Mouse (Mus musculus): ENCODE data around the gene Arhgap29. TPM values are rescaled to one million over a fixed set of nuclear protein-coding genes. Genes with fewer than 3 reads are reported as not detected.

Gene Arhgap29
- polyA plus RNA-seq (2016; fragmentation: Nextera tagmentation; extraction: Ambion mirVana): 68.3 and 92.7 TPM in 2 replicates

DNA sequence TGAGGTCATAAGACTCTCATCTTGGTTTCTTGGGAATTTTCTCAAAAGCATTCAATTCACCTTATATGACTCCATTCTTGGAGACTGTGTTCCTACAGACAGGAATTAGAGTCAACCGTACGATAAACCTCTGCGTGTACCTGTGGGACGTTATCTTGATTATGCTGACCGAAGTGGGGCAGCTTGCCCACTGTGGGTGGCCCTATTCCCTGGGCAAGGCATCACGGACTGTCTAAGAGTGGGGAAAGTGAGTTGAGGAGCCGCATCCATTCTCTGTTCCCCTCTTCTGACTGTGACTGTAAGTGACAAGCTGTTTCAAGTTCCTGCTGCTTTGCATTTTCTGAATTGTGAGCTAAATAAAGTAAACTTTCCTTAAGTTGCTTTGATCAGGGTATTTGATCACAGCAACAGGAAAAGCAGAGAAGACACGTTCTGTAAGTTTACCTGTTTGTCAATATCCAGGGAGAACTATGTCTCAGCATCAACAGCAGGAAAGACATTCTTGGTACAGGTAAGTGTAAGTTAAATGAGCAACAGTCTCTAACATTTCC, at the start of gene Arhgap29:
Arhgap29 (plus strand) TSS at position 501 of the 551 bp plus-strand sequence.
- Histone ChIP-seq H3K27ac (peak within 1 kb of the TSS; percentile 96), H3K4me1 (no peaks in the 10 kb centered on the region), H3K4me3 (peak within 1 kb of the TSS; percentile 95), H3K9me3 (no peaks in the 10 kb centered on the region), H3K27me3 (ENCODE audit: insufficient read depth, poor library complexity, severe bottlenecking) (no peaks in the 10 kb centered on the region), H3K36me3 (peaks cover 8% of the 10 kb centered on the region)
- WGBS: 91% methylated on average over 8 of the region's 8 CpGs
- DNase-seq (ENCODE audit: low spot score): peak; percentile 52

DNA sequence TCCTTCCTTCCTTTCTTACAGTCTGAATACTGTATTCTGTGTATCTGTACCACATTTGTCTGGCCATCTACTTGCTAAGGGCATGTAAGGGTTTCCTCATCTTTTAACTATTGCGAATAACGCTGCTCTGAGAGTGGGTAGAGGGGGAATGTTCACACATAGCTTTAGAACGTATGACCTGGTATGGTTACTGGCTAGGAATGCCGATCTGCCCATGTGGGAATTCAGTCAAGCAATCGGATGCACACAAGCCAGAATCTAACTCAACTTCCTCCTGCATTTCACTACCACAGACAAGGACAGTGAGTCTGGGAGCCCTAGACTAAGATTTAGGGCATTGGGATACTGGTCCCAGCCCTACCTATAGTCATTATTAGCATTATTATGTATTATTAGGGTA, 49.6 kb upstream of the Arhgap29 start:
- DNase-seq (ENCODE audit: low spot score): no peak
- Histone ChIP-seq H3K27me3 (ENCODE audit: insufficient read depth, poor library complexity, severe bottlenecking) (no peaks in the 10 kb centered on the region), H3K36me3 (no peaks in the 10 kb centered on the region), H3K27ac (no peak overlapping the region), H3K4me3 (no peak overlapping the region), H3K9me3 (no peaks in the 10 kb centered on the region), H3K4me1 (peaks cover 45% of the 10 kb centered on the region)
- 76% methylated on average over 5 of the region's 5 CpGs for WGBS

DNA sequence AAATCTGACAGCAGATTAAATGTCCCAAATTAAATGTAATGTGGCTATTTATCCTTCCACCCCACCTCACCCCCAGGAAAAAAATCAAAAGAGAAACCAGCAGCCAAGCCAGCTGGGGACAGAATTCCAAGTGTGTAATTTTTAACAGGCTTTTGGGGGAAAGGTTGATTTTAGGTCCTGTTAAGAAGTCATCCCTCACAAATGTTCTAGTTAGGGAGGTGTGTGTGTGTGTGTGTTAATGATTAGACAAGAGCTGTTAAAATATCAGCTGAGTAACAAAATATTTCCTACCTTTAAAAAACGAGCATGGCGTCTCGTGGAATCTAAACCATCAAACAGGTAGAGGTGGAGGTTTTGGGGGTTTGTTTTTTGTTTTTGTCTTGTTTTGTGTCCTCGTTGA, 49.1 kb upstream of the Arhgap29 start:
- no peak for DNase-seq (ENCODE audit: low spot score)
- 76% methylated on average over 4 of the region's 4 CpGs for WGBS
- Histone ChIP-seq H3K4me3 (no peak overlapping the region), H3K27ac (0 out of 2 replicates have a peak overlapping the region, but pooled peaks have one; percentile 36), H3K36me3 (no peaks in the 10 kb centered on the region), H3K27me3 (ENCODE audit: insufficient read depth, poor library complexity, severe bottlenecking) (no peaks in the 10 kb centered on the region), H3K9me3 (no peaks in the 10 kb centered on the region), H3K4me1 (peaks cover 48% of the 10 kb centered on the region)

GRCm38 (mm10) chr3:121903695-121904094, 48.6 kb upstream of the Arhgap29 start:
- H3K27me3 ChIP-seq (ENCODE audit: insufficient read depth, poor library complexity, severe bottlenecking): no peaks in the 10 kb centered on the region
- H3K27ac ChIP-seq: 0 out of 2 replicates have a peak overlapping the region, but pooled peaks have one; percentile 36
- 66% methylated on average over 8 of the region's 8 CpGs for WGBS
- H3K4me3 ChIP-seq: no peak overlapping the region
- DNase-seq (ENCODE audit: low spot score): no peak
- no peaks in the 10 kb centered on the region for H3K36me3 ChIP-seq
- peaks cover 48% of the 10 kb centered on the region for H3K4me1 ChIP-seq
- no peaks in the 10 kb centered on the region for H3K9me3 ChIP-seq

- H3K4me3 ChIP-seq: no peak overlapping the region
- peaks cover 48% of the 10 kb centered on the region for H3K4me1 ChIP-seq
- no peaks in the 10 kb centered on the region for H3K27me3 ChIP-seq (ENCODE audit: insufficient read depth, poor library complexity, severe bottlenecking)
- WGBS: 89% methylated on average over 2 of the region's 2 CpGs
- no peak overlapping the region for H3K27ac ChIP-seq
- H3K36me3 ChIP-seq: no peaks in the 10 kb centered on the region
- H3K9me3 ChIP-seq: no peaks in the 10 kb centered on the region
- no peak for DNase-seq (ENCODE audit: low spot score)
Observed at GRCm38 (mm10) chr3:121904476-121904875, 47.9 kb upstream of the Arhgap29 start.

GRCm38 (mm10) chr3:121906623-121907022, 45.7 kb upstream of the Arhgap29 start:
- H3K4me3 ChIP-seq: 0 out of 2 replicates have a peak overlapping the region, but pooled peaks have one; percentile 13
- no peaks in the 10 kb centered on the region for H3K36me3 ChIP-seq
- no peaks in the 10 kb centered on the region for H3K27me3 ChIP-seq (ENCODE audit: insufficient read depth, poor library complexity, severe bottlenecking)
- H3K9me3 ChIP-seq: no peaks in the 10 kb centered on the region
- peak overlapping the region; percentile 62; the same call in 1 of the 2 replicates for H3K27ac ChIP-seq
- 11% methylated on average over 8 of the region's 8 CpGs for WGBS
- peaks cover 48% of the 10 kb centered on the region for H3K4me1 ChIP-seq
- DNase-seq (ENCODE audit: low spot score): no peak

DNA sequence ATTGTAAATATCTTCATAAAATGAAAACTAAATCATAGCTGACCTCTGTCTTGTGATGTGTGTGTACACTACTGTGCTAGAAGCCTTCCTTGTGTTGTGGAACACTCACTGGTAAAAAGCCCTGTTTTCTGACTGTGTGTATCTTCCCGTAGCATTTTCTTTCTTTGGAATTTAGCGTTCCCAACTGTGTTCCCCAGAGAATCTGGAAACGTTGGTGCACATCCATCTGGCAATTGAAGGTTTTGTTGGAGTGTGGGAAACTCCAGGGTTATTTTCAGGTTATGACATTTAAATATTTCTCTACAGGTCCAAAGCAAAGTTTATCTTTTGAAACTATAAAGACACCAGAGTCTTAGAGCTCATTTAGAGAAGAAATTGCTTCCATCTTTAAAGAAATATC, 43.2 kb upstream of the Arhgap29 start:
- peaks cover 47% of the 10 kb centered on the region for H3K4me1 ChIP-seq
- DNase-seq (ENCODE audit: low spot score): no peak
- no peaks in the 10 kb centered on the region for H3K9me3 ChIP-seq
- H3K4me3 ChIP-seq: no peak overlapping the region
- no peak overlapping the region for H3K27ac ChIP-seq
- no peaks in the 10 kb centered on the region for H3K36me3 ChIP-seq
- WGBS: 76% methylated on average over 3 of the region's 3 CpGs
- H3K27me3 ChIP-seq (ENCODE audit: insufficient read depth, poor library complexity, severe bottlenecking): no peaks in the 10 kb centered on the region

- H3K9me3 ChIP-seq: no peaks in the 10 kb centered on the region
- H3K27me3 ChIP-seq (ENCODE audit: insufficient read depth, poor library complexity, severe bottlenecking): no peaks in the 10 kb centered on the region
- no peak for DNase-seq (ENCODE audit: low spot score)
- WGBS: 76% methylated on average over 5 of the region's 5 CpGs
- H3K4me1 ChIP-seq: peaks cover 20% of the 10 kb centered on the region
- peak overlapping the region; percentile 49 for H3K27ac ChIP-seq
- no peak overlapping the region for H3K4me3 ChIP-seq
- H3K36me3 ChIP-seq: no peaks in the 10 kb centered on the region
Observed at GRCm38 (mm10) chr3:121913476-121913875, 38.9 kb upstream of the Arhgap29 start.

GRCm38 (mm10) chr3:121914459-121915185, 37.7 kb upstream of the Arhgap29 start:
- WGBS: 59% methylated on average over 13 of the region's 13 CpGs
- Histone ChIP-seq H3K27me3 (ENCODE audit: insufficient read depth, poor library complexity, severe bottlenecking) (no peaks in the 10 kb centered on the region), H3K9me3 (no peaks in the 10 kb centered on the region), H3K4me3 (no peak overlapping the region), H3K36me3 (no peaks in the 10 kb centered on the region), H3K27ac (peak overlapping the region; percentile 69), H3K4me1 (peaks cover 20% of the 10 kb centered on the region)
- DNase-seq (ENCODE audit: low spot score): no peak

DNA sequence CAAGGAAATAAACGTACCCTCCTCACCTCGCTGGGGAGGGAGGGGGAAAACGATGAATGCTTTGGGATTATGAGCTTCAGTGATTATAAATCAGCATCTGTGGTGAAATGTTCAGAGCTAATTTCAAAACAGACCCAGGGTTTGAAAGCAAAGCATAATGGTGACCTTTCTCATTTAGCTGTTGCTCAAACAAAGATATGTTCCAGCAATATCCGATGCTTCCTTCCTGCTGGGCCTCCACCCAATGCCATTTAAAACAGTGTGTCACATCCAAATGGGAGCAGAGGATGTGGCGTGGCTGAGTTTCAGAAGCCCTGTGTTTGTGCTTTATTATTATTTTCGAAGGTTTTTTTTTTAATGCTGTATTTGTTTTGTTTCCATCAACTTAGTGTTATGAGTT, 37.1 kb upstream of the Arhgap29 start:
- DNase-seq (ENCODE audit: low spot score): no peak
- peak overlapping the region; percentile 69; the same call in 1 of the 2 replicates for H3K27ac ChIP-seq
- H3K4me3 ChIP-seq: no peak overlapping the region
- 72% methylated on average over 6 of the region's 6 CpGs for WGBS
- no peaks in the 10 kb centered on the region for H3K9me3 ChIP-seq
- no peaks in the 10 kb centered on the region for H3K27me3 ChIP-seq (ENCODE audit: insufficient read depth, poor library complexity, severe bottlenecking)
- no peaks in the 10 kb centered on the region for H3K36me3 ChIP-seq
- peaks cover 20% of the 10 kb centered on the region for H3K4me1 ChIP-seq

- Histone ChIP-seq H3K27ac (peak overlapping the region; percentile 73; the same call in 1 of the 2 replicates), H3K27me3 (ENCODE audit: insufficient read depth, poor library complexity, severe bottlenecking) (no peaks in the 10 kb centered on the region), H3K4me3 (no peak overlapping the region), H3K36me3 (no peaks in the 10 kb centered on the region), H3K9me3 (no peaks in the 10 kb centered on the region), H3K4me1 (peaks cover 15% of the 10 kb centered on the region)
- WGBS: 70% methylated on average over 5 of the region's 5 CpGs
- no peak for DNase-seq (ENCODE audit: low spot score)
Observed at GRCm38 (mm10) chr3:121916802-121917532, 35.4 kb upstream of the Arhgap29 start.

GRCm38 (mm10) chr3:121917658-121918057, 34.7 kb upstream of the Arhgap29 start:
- Histone ChIP-seq H3K4me3 (no peak overlapping the region), H3K27ac (no peak overlapping the region), H3K4me1 (peaks cover 10% of the 10 kb centered on the region), H3K36me3 (no peaks in the 10 kb centered on the region), H3K9me3 (no peaks in the 10 kb centered on the region), H3K27me3 (ENCODE audit: insufficient read depth, poor library complexity, severe bottlenecking) (no peaks in the 10 kb centered on the region)
- DNase-seq (ENCODE audit: low spot score): no peak
- WGBS: 80% methylated on average over 7 of the region's 7 CpGs

DNA sequence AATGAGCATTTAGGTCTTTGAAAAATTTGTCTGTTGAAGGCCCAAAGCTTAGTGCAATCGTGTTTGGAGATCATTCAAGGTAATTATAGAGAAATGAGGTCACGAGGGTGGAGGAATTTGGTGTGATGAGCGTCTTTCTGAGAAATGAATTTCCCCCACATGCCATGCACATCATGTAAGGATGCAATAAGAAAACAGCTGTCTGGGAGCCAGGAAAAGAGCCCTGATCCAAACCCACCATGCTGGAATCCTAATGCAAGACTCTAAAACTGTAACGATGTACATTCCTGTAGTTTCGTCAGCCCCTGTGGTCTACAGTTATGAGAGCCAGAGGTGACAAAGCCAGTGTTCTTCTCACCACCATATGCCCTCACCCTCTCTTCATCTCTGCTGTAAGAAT, 32.4 kb upstream of the Arhgap29 start:
- no peak overlapping the region for H3K4me3 ChIP-seq
- H3K27me3 ChIP-seq (ENCODE audit: insufficient read depth, poor library complexity, severe bottlenecking): no peaks in the 10 kb centered on the region
- 83% methylated on average over 5 of the region's 5 CpGs for WGBS
- no peaks in the 10 kb centered on the region for H3K36me3 ChIP-seq
- no peak overlapping the region for H3K27ac ChIP-seq
- no peaks in the 10 kb centered on the region for H3K9me3 ChIP-seq
- peaks cover 6% of the 10 kb centered on the region; the same call in 1 of the 2 replicates for H3K4me1 ChIP-seq
- DNase-seq (ENCODE audit: low spot score): no peak
